Mouse (Mus musculus): ENCODE measurements around the gene Chaf1b.
A peak's percentile ranks its signal among the peaks of the same experiment; 100 is the strongest.

The Chaf1b gene

DNA sequence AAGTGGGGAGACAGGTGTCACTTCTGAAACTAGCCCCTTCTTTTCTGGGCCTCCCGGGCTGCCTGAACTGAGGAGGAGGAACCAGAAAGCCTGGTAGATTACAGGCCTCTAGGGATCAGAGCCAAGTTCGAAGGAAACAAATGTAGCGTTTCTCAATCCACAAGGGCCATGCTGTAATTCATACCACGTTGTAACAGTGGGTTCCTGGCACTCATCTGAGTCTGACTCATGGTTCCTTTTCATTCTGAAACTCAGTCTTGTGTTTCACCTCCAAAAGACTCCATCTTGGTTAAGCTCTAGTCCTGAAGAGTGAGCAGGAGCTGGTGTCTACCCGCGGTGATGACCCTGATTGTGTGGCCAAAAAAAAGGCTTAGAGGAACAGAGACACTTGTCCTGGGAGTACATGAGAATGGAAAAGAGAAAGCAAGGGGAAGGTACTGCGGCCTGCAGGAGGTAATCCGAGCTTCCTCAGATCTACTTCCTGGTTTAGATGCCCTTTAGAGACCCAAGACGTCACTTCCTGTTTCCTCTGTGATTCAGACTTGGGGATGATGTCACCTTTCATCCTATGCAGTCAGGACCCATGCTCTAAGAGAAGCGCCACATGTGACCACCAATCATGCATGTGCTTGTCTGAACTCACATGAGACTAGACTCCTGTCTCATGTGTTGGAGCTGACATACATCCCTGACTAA is 30.3 kb downstream of the Chaf1b start:
- DNase-seq (ENCODE audit: low spot score in 2 of 2), result peak in 1 of 2 experiments; percentile 23

DNA sequence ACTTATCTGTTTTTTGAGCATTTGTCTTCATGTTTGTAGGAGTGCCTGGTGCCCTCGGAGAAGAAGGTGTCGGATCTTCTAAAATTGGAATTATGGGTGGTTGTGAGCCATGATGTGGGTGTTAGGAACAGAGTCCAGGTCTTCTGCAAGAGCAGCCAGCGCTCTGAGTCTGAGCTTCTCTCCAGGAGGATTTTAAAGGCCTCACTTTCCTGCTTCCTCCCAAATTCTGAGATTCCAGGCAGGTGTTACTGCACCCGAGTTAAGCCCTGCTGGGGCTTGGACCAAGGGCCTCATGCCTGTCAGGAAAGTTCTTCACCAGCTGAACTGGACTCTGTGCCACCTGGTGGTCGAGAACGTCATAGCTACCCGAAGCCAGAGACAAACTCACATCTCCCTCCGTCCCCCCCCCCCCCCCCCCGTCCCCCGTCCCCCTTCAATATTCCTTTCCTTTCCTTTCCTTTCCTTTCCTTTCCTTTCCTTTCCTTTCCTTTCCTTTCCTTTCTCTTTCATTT is 31.7 kb downstream of the Chaf1b start:
- DNase-seq (ENCODE audit: low spot score in 2 of 2), result no peak

DNA sequence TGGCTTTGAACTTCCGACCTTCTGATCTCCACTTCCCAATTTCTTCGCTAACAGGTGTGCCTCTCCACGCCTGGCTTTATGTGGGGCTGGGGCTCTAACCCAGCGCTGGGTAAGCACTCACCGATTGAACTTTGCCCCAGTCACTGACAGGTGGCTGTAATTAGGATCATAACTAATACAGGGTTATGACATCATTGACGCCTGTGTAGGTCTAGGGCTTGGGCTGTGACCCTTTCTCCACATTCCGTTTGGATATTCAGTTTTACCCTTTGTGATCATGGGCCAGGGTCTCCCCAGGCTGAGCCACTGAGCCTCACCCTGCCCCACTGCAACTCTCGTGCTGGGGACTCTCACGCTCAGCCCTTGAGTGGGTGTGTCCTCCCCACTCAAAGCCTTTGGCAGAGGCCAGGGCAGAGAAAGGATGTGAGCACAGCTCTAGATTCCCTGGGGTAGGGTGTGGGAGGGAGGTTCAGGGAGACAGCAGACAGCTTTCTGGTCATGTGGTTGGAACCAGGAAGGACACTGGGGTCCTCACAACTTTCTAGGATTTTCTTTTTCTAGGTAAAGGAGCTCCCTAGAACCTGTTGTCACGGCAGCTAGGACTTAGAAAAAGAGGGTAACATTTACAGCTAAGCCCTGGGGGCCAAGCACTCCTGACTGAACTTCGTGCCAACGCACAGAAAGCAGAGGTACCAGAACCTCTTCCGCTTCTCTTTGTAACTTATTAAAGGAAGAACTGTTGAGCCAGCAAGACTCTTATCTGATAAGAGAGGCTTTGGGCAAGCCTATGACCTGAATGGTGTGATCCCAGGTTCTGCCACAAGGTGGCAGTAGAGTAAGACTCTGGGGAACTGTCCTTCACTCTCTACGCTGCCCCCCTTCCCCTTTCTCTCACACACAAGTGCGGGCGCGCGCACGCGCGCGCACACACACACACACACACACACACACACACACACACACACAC is 34.3 kb downstream of the Chaf1b start:
- DNase-seq (ENCODE audit: low spot score in 2 of 2), result peak; percentile 27 to 55

DNA sequence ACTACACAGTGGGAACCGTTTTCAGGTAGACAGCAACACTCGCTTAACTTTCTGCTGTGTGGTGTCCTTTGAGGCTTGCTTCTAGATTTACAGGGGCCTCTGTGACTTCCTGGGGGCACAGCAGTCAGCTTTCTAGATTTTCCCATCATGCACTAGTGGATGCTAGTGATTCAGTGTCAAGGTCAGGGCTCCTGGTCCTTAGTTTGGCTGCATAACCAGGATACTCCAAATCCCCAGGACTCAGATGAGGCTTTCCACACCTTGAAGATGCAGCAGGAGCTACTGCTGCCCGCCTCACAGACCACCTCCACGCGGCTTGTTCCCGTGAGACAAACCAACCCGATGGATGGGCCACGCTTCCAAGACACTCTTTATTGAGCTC is 35.0 kb downstream of the Chaf1b start:
- no peak for DNase-seq (ENCODE audit: low spot score in 2 of 2)

DNA sequence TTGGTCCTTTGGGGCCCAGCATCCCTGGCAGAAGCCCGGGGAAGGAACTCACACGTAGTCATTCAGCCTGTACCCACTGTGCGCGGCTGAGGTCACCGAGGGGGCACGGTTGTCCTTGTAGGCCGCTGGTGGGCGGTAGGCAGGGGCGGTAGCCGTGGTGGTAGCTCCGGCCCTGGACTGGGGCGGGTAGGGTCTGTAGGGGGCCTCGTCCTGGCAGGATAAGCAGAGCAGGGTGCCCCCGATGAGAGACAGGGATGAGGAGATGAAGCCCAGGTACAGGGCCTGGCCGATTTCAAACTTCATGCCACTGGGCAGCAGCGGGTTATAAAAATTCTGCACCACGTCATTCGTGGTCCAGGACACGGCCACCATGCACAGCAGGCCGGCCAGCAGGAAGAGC is 35.5 kb downstream of the Chaf1b start:
- DNase-seq (ENCODE audit: low spot score in 2 of 2), result no peak

DNA sequence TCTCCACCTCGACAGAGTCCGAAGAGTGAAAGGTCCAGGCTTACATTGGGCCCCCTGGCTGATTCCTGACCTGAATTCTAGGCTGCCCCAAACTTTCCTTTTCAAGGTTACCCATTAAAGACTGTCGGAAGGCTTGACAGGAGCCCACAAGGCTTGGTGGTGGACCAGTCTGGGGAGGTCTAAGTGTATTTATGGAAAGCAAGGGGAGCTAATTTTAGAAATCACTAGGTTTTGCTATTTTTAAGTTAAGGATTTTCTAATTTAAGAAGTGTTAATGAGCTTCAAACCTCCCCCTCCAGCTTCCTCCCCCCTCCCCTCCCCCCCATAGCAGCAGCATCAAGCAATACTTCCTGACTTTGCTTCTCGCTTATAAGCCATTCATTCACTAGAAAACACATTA is 37.0 kb downstream of the Chaf1b start:
- no peak for DNase-seq (ENCODE audit: low spot score in 2 of 2)

DNA sequence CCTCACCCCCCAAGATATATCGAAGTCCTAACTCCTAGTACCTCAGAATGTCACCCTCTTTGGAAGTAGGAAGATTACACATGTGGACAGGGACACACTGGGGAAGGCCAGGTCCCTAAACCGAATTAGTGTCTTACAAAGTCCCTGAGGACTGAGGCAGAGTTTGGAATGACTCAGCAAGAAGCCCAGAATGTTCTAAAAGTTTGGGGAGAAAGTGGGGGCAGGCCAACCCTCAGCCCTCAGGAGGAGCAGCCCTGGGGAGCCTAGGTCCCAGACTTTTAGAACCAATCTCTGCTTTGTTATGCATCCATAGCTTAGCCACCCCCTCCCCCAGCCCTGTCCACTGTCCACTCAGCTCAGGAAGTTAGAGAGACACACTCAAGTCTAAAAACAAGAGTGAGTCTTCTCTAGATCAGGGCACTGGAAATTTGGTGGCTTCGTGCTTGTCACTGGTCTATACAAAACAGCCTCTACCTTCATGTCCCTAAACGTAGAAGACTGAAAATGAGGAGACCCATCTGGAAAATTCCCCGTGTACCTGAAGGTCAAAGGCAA is 39.2 kb downstream of the Chaf1b start:
- no peak for DNase-seq (ENCODE audit: low spot score in 2 of 2)

DNA sequence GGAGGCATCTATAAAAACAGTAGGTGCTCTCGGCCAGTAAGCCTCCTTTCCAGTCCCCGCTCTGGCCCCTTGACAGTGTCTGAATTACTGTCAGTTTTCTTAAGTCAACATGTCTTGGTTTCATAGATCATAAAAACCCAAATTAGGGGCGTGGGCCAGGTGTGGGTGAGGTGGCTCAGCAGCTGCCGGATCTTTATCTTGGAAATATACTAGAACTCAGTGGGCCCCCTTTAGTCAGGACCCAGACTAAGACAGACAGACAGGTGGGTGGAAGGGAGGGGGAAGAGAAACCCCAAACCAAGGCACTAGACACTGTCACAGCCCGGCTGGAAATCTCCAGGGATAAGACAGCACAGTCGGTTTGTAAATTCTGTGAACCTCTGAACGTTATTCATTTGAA is 40.1 kb downstream of the Chaf1b start:
- no peak for DNase-seq (ENCODE audit: low spot score in 2 of 2)

DNA sequence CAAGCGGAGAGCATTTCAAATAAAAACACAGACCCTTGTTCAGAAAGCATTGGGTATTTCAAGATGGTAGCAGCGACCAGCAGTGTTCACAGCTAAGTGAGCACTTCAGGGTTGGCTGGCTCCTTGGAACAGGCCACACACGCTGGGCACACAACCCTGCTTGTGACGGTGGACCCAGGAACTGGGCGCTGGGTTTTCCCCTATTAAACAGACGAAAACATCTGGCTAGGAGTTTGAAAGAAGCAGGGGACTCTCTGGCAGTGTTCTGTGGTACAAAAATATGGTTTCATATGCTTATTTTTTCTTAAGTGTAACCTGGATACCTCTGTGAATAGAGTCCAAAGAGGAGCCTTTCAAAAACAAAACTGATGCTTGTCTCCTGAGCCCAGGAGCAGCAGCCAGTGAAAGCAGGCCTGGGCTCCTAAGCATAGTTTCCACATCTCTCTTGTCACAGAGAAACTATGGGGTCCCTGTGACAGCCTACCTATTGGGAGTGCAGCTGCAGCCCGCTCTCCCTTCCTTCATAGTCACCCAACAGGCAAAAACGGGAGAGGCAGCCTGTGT is 42.1 kb downstream of the Chaf1b start:
- DNase-seq (ENCODE audit: low spot score in 2 of 2), result no peak

DNA sequence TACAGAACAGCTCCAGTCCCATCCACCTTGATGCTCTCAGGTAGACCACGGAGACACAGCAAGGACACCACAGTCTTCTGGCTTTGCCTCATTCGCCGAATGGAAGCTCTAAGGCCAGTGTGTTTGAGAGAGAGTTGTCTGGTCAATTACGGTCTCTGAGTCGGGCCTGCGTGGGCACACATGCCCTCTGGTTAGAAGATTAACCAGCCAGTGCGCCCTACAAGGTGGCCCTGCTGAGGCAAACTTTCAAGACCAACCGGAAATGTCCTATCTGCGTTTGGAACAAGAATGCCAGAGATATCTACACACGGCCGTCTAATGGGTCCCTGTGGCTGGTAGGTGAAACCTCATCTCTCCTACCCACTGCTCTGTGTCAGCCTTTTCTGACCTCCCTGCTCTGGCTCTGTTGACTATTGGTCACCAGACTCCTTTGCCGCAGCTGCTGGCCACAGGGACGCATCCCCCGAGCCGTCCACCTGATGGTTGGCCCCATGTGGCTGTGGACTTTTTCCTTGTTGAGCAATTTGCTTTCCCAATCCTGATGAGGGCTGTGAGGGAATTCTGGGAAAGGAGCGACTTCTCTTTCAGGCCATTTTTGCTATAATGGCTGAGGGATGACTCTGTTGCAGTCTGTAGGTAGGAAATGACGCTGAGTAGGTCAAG is 45.8 kb downstream of the Chaf1b start:
- no peak for DNase-seq (ENCODE audit: low spot score in 2 of 2)

DNA sequence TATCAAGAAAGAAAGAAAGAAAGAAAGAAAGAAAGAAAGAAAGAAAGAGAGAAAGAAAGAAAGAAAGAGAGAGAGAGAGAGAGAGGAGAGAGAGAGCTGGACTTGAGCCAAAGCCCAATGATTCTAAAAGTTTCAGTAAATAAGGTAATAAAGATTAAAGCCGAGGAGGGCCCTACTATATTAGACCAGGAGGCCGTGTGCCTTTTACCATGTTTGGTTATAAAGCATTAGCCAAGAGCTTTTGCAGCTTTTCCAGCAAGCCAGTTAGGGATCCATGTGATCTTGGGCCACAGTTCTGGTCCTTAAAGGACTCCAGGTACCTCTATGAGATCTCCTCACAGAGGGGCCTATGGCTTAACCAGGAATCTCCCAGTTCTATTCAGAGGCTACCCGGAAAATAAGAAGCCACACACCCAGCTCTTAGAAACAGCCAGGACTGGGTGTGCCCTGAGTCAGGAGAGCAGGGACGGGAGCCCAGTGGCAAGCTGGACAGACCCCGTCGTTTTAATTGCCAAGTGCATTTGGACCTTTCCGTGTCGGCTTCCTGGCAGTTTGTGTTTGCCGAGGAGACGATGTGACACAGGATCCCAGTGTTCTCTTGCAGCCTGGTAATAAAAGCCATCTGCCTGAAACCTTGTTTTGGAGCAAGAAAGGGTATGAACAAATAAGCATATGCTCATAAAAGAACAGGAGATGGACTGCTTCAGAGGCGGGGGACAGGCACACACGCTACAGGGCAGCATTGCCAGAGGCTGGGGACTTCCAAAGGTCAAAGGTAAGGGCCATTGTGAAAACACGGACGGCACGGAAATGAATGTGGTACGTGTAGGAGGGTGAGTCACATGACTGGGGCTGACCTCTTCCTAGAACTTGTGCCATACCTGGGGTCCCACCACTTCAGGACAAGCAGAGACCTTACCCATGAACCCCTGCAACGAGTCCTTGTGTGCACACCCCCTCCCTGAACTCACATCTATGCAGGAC is 48.8 kb downstream of the Chaf1b start:
- peak in 1 of 2 experiments; percentile 21 for DNase-seq (ENCODE audit: low spot score in 2 of 2)

DNA sequence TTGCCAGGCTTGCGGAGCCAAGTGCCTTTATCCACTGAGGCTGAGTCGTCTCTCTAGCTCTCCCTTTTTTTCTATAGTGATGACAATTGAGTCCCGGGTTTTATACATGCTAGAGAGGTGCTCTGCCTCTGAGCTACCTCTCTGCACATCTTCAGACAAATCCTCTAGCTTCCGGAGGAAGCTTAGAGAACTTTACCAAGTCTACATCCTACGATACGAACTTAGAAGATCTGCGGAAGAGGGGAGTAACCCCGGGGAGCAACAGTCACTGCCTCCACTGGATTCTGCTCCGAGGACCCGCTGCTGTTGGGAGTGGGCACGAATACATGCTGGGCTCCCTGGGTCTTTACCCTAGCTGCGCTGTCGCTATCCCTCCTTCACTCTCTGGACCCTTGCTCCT is 50.9 kb downstream of the Chaf1b start:
- DNase-seq (ENCODE audit: low spot score in 2 of 2), result no peak

DNA sequence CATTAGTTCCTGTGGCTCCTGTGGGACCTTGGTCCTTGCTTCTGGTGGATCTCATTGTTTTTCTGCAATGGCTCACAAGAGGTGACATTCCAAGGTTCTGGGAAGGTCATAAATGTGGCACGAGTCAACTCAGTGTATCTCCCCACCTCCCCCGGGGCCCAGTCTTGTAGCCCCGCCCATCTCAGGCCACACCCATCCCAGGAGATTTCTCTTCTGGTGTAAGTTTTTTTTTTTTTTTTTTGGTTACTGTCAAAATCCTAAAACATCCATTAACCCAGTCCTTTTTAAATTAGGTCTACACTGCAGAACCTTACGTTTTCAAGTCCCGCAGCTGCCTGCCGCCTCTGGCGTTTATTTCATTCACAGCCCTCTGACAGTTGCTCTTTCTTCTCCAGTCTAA is 51.3 kb downstream of the Chaf1b start:
- no peak for DNase-seq (ENCODE audit: low spot score in 2 of 2)

DNA sequence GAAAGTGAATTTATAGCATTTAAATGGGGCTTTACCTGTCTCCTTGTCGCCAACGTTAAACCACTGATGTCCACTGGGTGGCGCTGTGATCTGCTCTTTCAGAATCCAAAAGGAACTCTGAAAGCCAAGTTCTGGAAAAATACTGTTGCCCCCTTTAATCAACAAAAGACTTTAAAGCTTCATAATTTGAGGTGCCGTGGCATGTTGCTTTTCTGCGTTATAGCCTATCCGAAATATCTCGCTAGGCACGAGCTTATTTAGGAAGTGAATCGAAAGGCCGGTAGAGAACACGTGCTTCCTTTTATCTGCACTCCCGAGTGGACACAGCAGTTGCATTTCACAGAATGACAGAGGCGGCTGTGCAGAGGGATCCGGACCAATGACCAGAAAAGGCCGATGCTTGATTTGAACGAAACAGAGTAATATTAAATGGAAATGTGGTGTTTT is 54.7 kb downstream of the Chaf1b start:
- peak in 1 of 2 experiments; percentile 26 for DNase-seq (ENCODE audit: low spot score in 2 of 2)

DNA sequence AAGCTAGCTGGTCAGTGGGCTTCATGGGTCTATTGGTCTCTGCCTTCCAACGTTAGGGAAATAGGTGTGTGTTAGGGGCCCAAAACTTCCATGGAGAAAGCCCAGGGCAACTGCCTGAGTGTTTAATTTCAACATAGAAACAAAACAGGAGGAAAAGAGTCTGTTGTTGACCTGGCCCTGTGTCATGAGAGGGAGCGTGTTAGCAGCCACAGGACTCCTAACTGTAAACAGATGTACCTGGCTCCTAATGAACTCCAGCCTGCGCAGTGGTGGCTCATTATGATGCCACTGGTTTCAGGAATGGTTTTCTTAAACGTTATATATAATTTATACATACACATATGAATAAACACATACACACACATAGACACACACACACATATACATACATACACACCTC is 56.3 kb downstream of the Chaf1b start:
- no peak for DNase-seq (ENCODE audit: low spot score in 2 of 2)

DNA sequence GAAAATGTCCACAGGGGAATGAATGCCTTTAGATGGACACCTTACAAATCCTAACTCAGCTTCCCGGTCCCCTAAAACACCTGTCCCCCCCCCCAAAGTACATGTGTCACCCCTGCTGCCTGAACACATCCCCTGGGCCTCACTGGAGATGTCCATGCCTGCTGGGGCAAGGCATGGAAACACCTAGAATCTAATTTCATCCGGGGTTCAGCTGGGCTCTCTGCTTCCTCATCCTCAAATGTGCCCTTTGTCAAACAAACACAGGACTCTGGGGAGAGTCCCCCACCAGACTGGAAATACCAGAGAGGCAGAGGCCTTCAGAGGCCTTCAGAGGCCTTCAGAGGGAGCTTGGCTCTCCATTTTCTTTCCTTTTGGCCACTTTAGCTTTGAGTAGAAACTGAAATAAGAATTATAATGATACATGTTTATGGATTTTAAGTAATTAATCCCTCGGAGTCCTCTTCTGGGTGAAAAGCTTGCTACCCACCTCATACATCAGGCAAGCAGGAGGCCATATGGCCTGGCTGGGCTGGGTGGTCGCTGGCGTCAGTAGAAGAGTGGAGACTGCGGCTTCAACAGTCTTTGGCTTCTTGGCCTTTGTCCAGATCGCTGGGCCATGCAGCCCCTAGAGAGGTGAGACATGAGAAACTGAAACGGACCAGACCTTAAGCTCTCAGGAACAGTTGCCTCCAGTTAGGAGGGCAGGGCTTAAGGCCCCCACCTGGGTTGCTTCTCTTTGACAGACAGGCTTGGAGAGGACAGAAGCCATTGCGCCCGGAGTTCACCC is 58.3 kb downstream of the Chaf1b start:
- no peak for DNase-seq (ENCODE audit: low spot score in 2 of 2)

DNA sequence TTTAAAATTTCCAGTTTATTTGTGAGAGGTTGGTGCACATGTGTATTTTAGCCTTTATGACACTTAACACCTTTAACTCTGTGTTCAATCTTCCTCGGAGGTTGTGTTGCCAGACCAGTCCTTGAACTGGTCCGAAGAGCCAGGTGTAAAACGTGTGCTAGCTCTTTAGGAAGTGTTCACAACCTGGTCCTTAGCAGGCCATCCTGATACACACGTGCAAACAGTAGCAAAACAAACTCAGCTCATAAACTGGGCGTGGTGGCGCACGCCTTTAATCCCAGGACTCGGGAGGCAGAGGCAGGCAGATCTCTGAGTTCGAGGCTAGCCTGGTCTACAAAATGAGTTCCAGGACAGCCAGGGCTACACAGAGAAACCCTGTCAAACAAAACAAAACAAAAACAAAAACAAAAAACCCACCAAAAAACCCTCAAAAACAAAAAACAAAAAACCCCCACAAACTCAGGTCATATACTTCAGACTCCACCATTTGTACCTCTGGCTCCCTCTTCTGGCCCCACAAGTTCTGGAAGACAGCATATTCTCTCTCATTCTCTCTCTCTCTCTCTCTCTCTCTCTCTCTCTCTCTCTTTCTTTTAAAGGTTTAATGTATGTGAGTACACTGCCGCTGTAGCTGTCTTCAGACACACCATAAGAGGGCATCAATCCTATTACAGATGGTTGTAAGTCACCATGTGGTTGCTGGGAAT is 59.2 kb downstream of the Chaf1b start:
- DNase-seq (ENCODE audit: low spot score in 2 of 2), result no peak

DNA sequence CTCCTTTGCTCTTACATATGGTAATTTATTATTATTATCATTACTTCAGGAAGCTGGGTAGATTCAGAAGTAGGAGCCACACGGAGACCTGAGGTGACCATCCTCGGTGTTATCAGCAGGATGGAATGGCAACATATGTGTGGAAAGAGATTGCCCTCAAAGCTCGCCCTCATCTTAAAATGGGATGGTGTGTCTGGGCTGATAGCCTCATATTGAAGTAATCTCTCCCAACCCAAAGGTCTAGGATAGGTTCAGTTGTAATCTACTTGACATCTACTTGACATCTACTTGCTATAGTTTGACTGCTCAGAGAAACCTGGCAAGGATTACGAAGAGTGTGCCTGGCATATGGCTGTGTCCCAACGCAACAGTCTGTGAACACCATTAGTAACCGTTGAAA is 60.6 kb downstream of the Chaf1b start:
- no peak for DNase-seq (ENCODE audit: low spot score in 2 of 2)

DNA sequence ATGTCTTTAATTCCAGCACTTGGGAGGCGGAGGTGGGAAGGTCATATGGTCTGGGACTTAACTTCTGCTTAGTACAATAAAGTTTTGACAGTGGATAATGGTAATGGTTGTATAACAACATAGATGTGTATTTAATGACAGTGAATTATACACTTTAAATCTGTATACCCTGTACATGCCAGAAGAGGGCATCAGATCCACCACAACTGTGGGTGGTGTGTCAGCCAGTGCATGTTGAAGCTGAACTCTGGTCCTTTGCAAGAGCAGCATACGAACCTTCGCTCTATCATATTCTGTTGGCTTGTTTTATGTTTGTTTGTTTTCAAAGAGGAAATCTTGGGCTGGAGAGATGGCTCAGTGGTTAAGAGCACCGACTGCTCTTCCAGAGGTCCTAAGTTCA is 63.7 kb downstream of the Chaf1b start:
- no peak for DNase-seq (ENCODE audit: low spot score in 2 of 2)
